Mouse (Mus musculus) thymus, postnatal 4 days (tissue): Measurements from ENCODE around the gene Aprt.

Experiments
- DNase-seq: peaks from one replicate; pipeline ENCODE4 v3.0.0; 2021

Aprt gene

GRCm38 (mm10) chr8:122526526-122527170, 50.1 kb downstream of the Aprt start:
- peak; percentile 52 for DNase-seq

DNA sequence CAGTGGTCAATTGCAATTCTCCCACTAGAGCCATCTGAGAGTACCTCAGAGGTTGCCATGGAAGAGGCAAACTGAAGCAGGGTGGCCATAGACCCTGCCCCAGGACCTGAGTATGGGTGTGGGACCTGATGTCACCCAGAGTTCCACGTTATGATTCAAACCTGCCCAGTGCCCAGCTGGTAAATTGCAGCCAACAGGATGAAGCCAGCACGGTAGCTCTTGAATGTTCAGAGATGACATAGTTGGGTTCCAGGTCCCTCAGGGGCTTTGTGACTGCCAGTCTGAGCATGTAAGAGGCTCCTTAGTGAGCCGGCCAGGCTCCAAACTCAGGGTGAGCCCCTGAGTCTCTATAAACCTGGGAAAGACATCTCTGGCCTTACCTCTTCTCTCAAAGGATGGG, 50.6 kb downstream of the Aprt start:
- DNase-seq, result no peak

- no peak for DNase-seq
Observed at GRCm38 (mm10) chr8:122525004-122525403, 51.7 kb downstream of the Aprt start.
